Mouse (Mus musculus) embryonic facial prominence, embryonic 15.5 days (tissue): ENCODE results near the gene Agap1. TPM values are rescaled to one million over a fixed set of nuclear protein-coding genes. Genes with fewer than 3 reads are reported as not detected.

Experiments
- ATAC-seq: fragments of 200-750 bp; cut with Nextera tagmentation; 2 replicates; pipeline ENCODE4 v1.8.0; 2017; ENCODE audit warnings: low read depth, moderate TSS enrichment; ENCODE audit not compliant: insufficient number of reproducible peaks, low FRiP score, low TSS enrichment
- H3K27ac ChIP-seq: fragments of 300-500 bp; sonication (generic); replicated peaks from 2 replicates; pipeline ENCODE4 v1.5.1; 2015; ENCODE audit warnings: mild to moderate bottlenecking, inconsistent platforms
- H3K27me3 ChIP-seq: fragments of 300-500 bp; sonication (generic); 2 replicates; pipeline ENCODE4 v1.6.1; 2015; ENCODE audit warnings: inconsistent platforms
- H3K36me3 ChIP-seq: fragments of 300-500 bp; sonication (generic); 2 replicates; pipeline ENCODE4 v1.6.1; 2015; ENCODE audit warnings: mild to moderate bottlenecking, inconsistent platforms
- H3K4me1 ChIP-seq: fragments of 300-500 bp; sonication (generic); 2 replicates; pipeline ENCODE4 v1.6.1; 2015; ENCODE audit warnings: inconsistent platforms
- H3K4me2 ChIP-seq: fragments of 300-500 bp; sonication (generic); replicated peaks from 2 replicates; pipeline ENCODE4 v1.6.1; 2015; ENCODE audit warnings: mild to moderate bottlenecking, inconsistent platforms
- H3K4me3 ChIP-seq: fragments of 300-500 bp; sonication (generic); replicated peaks from 2 replicates; pipeline ENCODE4 v1.5.1; 2015; ENCODE audit warnings: mild to moderate bottlenecking, inconsistent platforms
- H3K9ac ChIP-seq: fragments of 300-500 bp; sonication (generic); 2 replicates; pipeline ENCODE4 v1.6.1; 2015; ENCODE audit warnings: inconsistent platforms
- H3K9me3 ChIP-seq: fragments of 300-500 bp; sonication (generic); replicated peaks from 2 replicates; pipeline ENCODE4 v1.6.1; 2016; ENCODE audit warnings: inconsistent platforms
- WGBS: fragments of 180-500 bp; shearing (Covaris S2); methylation state at CpG from one replicate; pipeline ENCODE4 v1.1.7; 2015; 5-methylcytosine and 5-hydroxymethylcytosine counted together
- polyA plus RNA-seq: library from polyadenylated mRNA; unstranded; fragments of >200 nt; fragmentation: Nextera tagmentation; extraction: Ambion mirVana; gene quantifications from 2 replicates; pipeline ENCODE4 v1.2.1, GENCODE M21; 2015

Gene Agap1
- polyA plus RNA-seq, 1 experiment from 2014 or later: 13.4 TPM

GRCm38 (mm10) chr1:89860017-89860730, 405.6 kb downstream of the Agap1 start:
- no peak for ATAC-seq
- H3K27ac ChIP-seq: no peak overlapping the region
- no peaks in the 10 kb centered on the region for H3K9me3 ChIP-seq
- no peaks in the 10 kb centered on the region for H3K36me3 ChIP-seq
- 0 out of 2 replicates have a peak, but pooled peaks cover 8% of the 10 kb centered on the region for H3K4me1 ChIP-seq
- no peak overlapping the region for H3K4me2 ChIP-seq
- H3K27me3 ChIP-seq: no peaks in the 10 kb centered on the region
- H3K4me3 ChIP-seq: no peak overlapping the region
- 36% methylated on average over 2 of the region's 2 CpGs for WGBS
- H3K9ac ChIP-seq: no peak overlapping the region

GRCm38 (mm10) chr1:89865787-89866186, 411.2 kb downstream of the Agap1 start:
- H3K4me1 ChIP-seq: no peaks in the 10 kb centered on the region
- no peaks in the 10 kb centered on the region for H3K36me3 ChIP-seq
- 64% methylated on average over 6 of the region's 6 CpGs for WGBS
- H3K9me3 ChIP-seq: no peaks in the 10 kb centered on the region
- H3K4me2 ChIP-seq: no peak overlapping the region
- H3K27me3 ChIP-seq: no peaks in the 10 kb centered on the region
- no peak for ATAC-seq
- H3K9ac ChIP-seq: no peak overlapping the region
- H3K4me3 ChIP-seq: no peak overlapping the region
- H3K27ac ChIP-seq: no peak overlapping the region

- Histone ChIP-seq H3K4me1 (no peaks in the 10 kb centered on the region), H3K9me3 (no peaks in the 10 kb centered on the region), H3K4me2 (no peak overlapping the region), H3K27me3 (no peaks in the 10 kb centered on the region), H3K4me3 (no peak overlapping the region), H3K36me3 (no peaks in the 10 kb centered on the region), H3K9ac (no peak overlapping the region), H3K27ac (no peak overlapping the region)
- 47% methylated on average over 4 of the region's 4 CpGs for WGBS
- no peak for ATAC-seq
Observed at GRCm38 (mm10) chr1:89867847-89868246, 413.2 kb downstream of the Agap1 start.

GRCm38 (mm10) chr1:89870134-89870905, 415.7 kb downstream of the Agap1 start:
- Histone ChIP-seq H3K9me3 (no peaks in the 10 kb centered on the region), H3K27ac (no peak overlapping the region), H3K4me2 (no peak overlapping the region), H3K4me3 (no peak overlapping the region), H3K27me3 (no peaks in the 10 kb centered on the region), H3K9ac (no peak overlapping the region), H3K4me1 (no peaks in the 10 kb centered on the region), H3K36me3 (no peaks in the 10 kb centered on the region)
- no peak for ATAC-seq
- 50% methylated on average over 12 of the region's 12 CpGs for WGBS

- Histone ChIP-seq H3K4me1 (no peaks in the 10 kb centered on the region), H3K27me3 (no peaks in the 10 kb centered on the region), H3K27ac (no peak overlapping the region), H3K36me3 (no peaks in the 10 kb centered on the region), H3K4me2 (no peak overlapping the region), H3K9ac (no peak overlapping the region), H3K4me3 (no peak overlapping the region), H3K9me3 (no peaks in the 10 kb centered on the region)
- 56% methylated on average over 6 of the region's 6 CpGs for WGBS
- no peak for ATAC-seq
Observed at GRCm38 (mm10) chr1:89870906-89871211, 416.3 kb downstream of the Agap1 start.

- Histone ChIP-seq H3K4me1 (0 out of 2 replicates have a peak, but pooled peaks cover 8% of the 10 kb centered on the region), H3K27me3 (no peaks in the 10 kb centered on the region), H3K9me3 (no peaks in the 10 kb centered on the region), H3K4me3 (no peak overlapping the region), H3K36me3 (no peaks in the 10 kb centered on the region), H3K27ac (no peak overlapping the region), H3K9ac (no peak overlapping the region), H3K4me2 (no peak overlapping the region)
- ATAC-seq: peak; percentile 34; the same call in 1 of the 2 replicates
- 28% methylated on average over 5 of the region's 5 CpGs for WGBS
Observed at GRCm38 (mm10) chr1:89876346-89877072, 421.9 kb downstream of the Agap1 start.

- Histone ChIP-seq H3K4me1 (0 out of 2 replicates have a peak, but pooled peaks cover 8% of the 10 kb centered on the region), H3K9ac (no peak overlapping the region), H3K9me3 (no peaks in the 10 kb centered on the region), H3K27ac (no peak overlapping the region), H3K36me3 (no peaks in the 10 kb centered on the region), H3K4me2 (no peak overlapping the region), H3K4me3 (no peak overlapping the region), H3K27me3 (no peaks in the 10 kb centered on the region)
- 87% methylated on average over 11 of the region's 11 CpGs for WGBS
- no peak for ATAC-seq
Observed at GRCm38 (mm10) chr1:89878496-89878895, 423.9 kb downstream of the Agap1 start.

- WGBS: 34% methylated on average over 8 of the region's 8 CpGs
- no peak overlapping the region for H3K27ac ChIP-seq
- no peaks in the 10 kb centered on the region for H3K36me3 ChIP-seq
- ATAC-seq: no peak
- no peak overlapping the region for H3K9ac ChIP-seq
- no peaks in the 10 kb centered on the region for H3K9me3 ChIP-seq
- no peak overlapping the region for H3K4me2 ChIP-seq
- H3K27me3 ChIP-seq: no peaks in the 10 kb centered on the region
- no peak overlapping the region for H3K4me3 ChIP-seq
- H3K4me1 ChIP-seq: peaks cover 16% of the 10 kb centered on the region; the same call in 1 of the 2 replicates
Observed at GRCm38 (mm10) chr1:89880193-89880592, 425.6 kb downstream of the Agap1 start.

GRCm38 (mm10) chr1:89880834-89881233, 426.2 kb downstream of the Agap1 start:
- Histone ChIP-seq H3K4me1 (peaks cover 17% of the 10 kb centered on the region; the same call in 1 of the 2 replicates), H3K4me2 (no peak overlapping the region)

GRCm38 (mm10) chr1:89884335-89884734, 429.7 kb downstream of the Agap1 start:
- Histone ChIP-seq H3K9ac (no peak overlapping the region), H3K4me1 (peaks cover 11% of the 10 kb centered on the region; the same call in 1 of the 2 replicates), H3K9me3 (no peaks in the 10 kb centered on the region), H3K36me3 (0 out of 2 replicates have a peak, but pooled peaks cover 13% of the 10 kb centered on the region), H3K4me3 (no peak overlapping the region), H3K27me3 (no peaks in the 10 kb centered on the region), H3K27ac (no peak overlapping the region), H3K4me2 (no peak overlapping the region)
- no peak for ATAC-seq
- 87% methylated on average over 8 of the region's 8 CpGs for WGBS

More at GRCm38 (mm10) chr1:89880834-89881233, 426.2 kb downstream of the Agap1 start:
- ATAC-seq: no peak
- H3K9me3 ChIP-seq: no peaks in the 10 kb centered on the region
- no peak overlapping the region for H3K9ac ChIP-seq
- H3K27ac ChIP-seq: no peak overlapping the region
- 76% methylated on average over 10 of the region's 10 CpGs for WGBS
- no peak overlapping the region for H3K4me3 ChIP-seq
- H3K27me3 ChIP-seq: no peaks in the 10 kb centered on the region
- no peaks in the 10 kb centered on the region for H3K36me3 ChIP-seq

GRCm38 (mm10) chr1:89885696-89886095, 431.1 kb downstream of the Agap1 start:
- Histone ChIP-seq H3K4me3 (no peak overlapping the region), H3K36me3 (peaks cover 20% of the 10 kb centered on the region), H3K9ac (no peak overlapping the region), H3K27ac (no peak overlapping the region), H3K27me3 (no peaks in the 10 kb centered on the region), H3K4me2 (no peak overlapping the region), H3K9me3 (no peaks in the 10 kb centered on the region), H3K4me1 (peaks cover 11% of the 10 kb centered on the region; the same call in 1 of the 2 replicates)
- ATAC-seq: no peak
- 33% methylated on average over 4 of the region's 4 CpGs for WGBS
